Mouse (Mus musculus): ENCODE data around the gene Ppp1r21.

DNA sequence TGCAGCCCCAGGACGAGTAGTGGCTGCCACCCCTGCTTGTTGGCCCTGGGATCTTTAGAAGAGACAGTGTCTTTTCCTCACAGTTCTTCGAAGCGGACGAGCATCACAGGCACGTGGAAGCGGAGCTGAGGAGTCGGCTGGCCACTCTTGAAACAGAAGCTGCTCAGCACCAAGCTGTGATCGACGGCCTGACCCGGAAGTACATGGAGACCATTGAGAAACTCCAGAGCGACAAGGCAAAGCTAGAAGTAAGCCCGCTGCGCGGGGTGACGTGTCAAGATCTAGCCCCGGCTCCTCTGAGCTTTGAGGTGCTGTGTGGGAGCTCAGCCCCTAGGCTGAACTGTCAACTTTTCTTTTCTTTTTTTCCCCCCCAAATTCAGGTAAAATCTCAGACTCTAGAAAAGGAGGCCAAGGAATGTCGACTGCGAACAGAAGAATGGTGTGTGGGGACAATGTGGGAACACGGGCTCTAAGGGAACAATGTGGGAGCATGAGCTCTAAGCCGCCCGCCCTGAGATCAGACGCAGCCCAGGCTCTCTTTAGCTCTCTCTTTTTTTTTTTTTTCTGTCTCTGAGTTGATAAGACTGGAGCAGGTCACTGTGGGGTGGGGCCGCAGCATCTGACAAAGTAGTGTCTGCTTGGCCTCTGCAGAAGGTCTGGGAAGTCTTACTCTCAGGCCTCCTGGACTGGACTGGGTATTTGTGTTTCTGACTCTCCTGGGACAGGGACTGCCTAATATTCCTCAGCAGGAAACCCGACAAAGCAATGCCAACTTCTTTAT, 19.7 kb downstream of the Ppp1r21 start:
- TF ChIP-seq CTCF (IDR thresholded peaks at IDR 0.05; ENCODE audit: low read depth) (no peak), EP300 (optimal IDR thresholded peaks at IDR 0.05) (no peak)
